Mouse (Mus musculus) heart, postnatal 0 days (tissue): Measurements from ENCODE around the gene Ly6c1. TPM values are rescaled to one million over a fixed set of nuclear protein-coding genes. Genes with fewer than 3 reads are reported as not detected.
"Not testable (repeated sequence)": the region's sequence is repeated elsewhere in the genome, so short reads cannot be mapped to it uniquely, and the experiment has no call there.

Experiments used
- ATAC-seq: fragments of 200-750 bp; cut with Nextera tagmentation; 2 replicates; pipeline ENCODE4 v1.8.0; 2017; ENCODE audit warnings: low read depth, moderate number of reproducible peaks, moderate library complexity; ENCODE audit not compliant: insufficient read depth
- DNase-seq: peaks from one replicate; pipeline ENCODE4 v3.0.0-alpha.2; 2016; ENCODE audit warnings: low spot score
- H3K27ac ChIP-seq: fragments of 300-500 bp; sonication (generic); 2 replicates; pipeline ENCODE4 v1.5.1; 2014; ENCODE audit warnings: low read depth, mild to moderate bottlenecking
- H3K27me3 ChIP-seq: fragments of 300-500 bp; sonication (generic); 2 replicates; pipeline ENCODE4 v1.6.1; 2014; ENCODE audit warnings: low read length, mixed read lengths; ENCODE audit not compliant: control insufficient read depth, insufficient read depth
- H3K36me3 ChIP-seq: fragments of 300-500 bp; sonication (generic); replicated peaks from 2 replicates; pipeline ENCODE4 v1.6.1; 2014; ENCODE audit warnings: low read length, mixed read lengths; ENCODE audit not compliant: control insufficient read depth, insufficient read depth
- H3K4me1 ChIP-seq: fragments of 300-500 bp; sonication (generic); 2 replicates; pipeline ENCODE4 v1.6.1; 2014; ENCODE audit warnings: antibody characterized with exemption; ENCODE audit not compliant: control insufficient read depth, insufficient read depth
- H3K4me2 ChIP-seq: fragments of 300-500 bp; sonication (generic); 2 replicates; pipeline ENCODE4 v1.6.1; 2014; ENCODE audit warnings: low read depth, mild to moderate bottlenecking, low read length, moderate library complexity
- H3K4me3 ChIP-seq: fragments of 300-500 bp; sonication (generic); 2 replicates; pipeline ENCODE4 v1.5.1; 2014; ENCODE audit warnings: low read depth, low read length
- H3K9ac ChIP-seq: fragments of 300-500 bp; sonication (generic); replicated peaks from 2 replicates; pipeline ENCODE4 v1.6.1; 2014; ENCODE audit warnings: low read depth, low read length, mixed read lengths
- H3K9me3 ChIP-seq: fragments of 300-500 bp; sonication (generic); replicated peaks from 2 replicates; pipeline ENCODE4 v1.6.1; 2016; ENCODE audit warnings: low read length; ENCODE audit not compliant: control insufficient read depth
- CTCF ChIP-seq: IDR thresholded peaks from 2 replicates; pipeline ENCODE4 v1.5.1; 2016; ENCODE audit warnings: antibody characterized with exemption, control low read depth, low read depth
- EP300 ChIP-seq: IDR thresholded peaks from 2 replicates; pipeline ENCODE4 v1.6.1; 2016; ENCODE audit warnings: antibody characterized with exemption, low read depth
- WGBS: fragments of 180-500 bp; shearing (Covaris S2); extraction: QIAGEN DNeasy Blood & Tissue Kit; methylation state at CpG from one replicate; pipeline ENCODE4 v1.1.7; 2014; 5-methylcytosine and 5-hydroxymethylcytosine counted together
- polyA plus RNA-seq: library from polyadenylated mRNA; unstranded; fragments of >200 nt; fragmentation: Nextera tagmentation; extraction: Ambion mirVana; gene quantifications from 2 replicates; pipeline ENCODE4 v1.2.1, GENCODE M21; 2015
- total RNA-seq: library from RNA; depleted of rRNA; stranded (reverse); fragments of >200 nt; gene quantifications from 2 replicates; pipeline ENCODE4 v1.2.3, GENCODE M21; 2014; ENCODE audit warnings: low replicate concordance; rRNA removed

The Ly6c1 gene
- total RNA-seq (78.6 and 125 TPM in 2 replicates), polyA plus RNA-seq (65.0 and 74.9 TPM in 2 replicates)

DNA sequence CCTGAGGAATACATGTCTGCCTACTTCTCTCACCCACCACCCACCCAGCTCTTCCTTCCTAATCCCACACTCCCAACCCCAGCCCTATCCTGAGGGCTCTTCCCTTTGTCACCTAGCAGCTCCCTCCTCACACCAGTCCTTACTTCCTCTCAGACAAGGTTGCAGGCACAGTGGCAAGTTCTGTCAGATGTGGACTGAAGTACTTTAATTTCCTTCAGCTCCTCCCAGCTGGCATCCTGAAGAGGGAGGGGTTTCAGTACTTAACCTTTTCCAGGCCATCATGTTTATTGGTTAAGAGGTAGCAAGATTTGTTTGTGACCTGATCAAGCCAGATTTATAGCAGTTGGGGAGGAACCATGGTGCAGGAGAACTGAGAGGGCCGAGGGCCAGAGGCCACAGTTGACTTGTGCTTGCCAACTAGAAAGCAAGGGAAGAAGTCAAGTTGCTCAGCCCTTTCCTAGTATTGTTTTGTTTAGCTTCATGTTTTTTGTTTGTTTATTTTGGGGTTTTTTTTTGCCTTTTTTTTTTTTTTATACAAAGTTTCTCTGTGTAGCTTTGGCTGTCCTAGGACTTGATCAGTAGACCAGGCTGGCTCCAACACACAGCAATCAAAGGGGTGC, at the start of gene Ly6c1:
TSS of gene Ly6c1 (minus strand) at position 189 of the 620 bp plus-strand sequence.
- H3K27ac ChIP-seq = peak within 1 kb of the TSS; percentile 55; the same call in 1 of the 2 replicates
- H3K27me3 ChIP-seq, ATAC-seq, H3K4me3 ChIP-seq, H3K36me3 ChIP-seq, H3K9ac ChIP-seq, H3K4me1 ChIP-seq, DNase-seq, H3K9me3 ChIP-seq: not testable (repeated sequence)
- 85% methylated on average over 1 of the region's 1 CpGs for WGBS
- H3K4me2 ChIP-seq = peak within 1 kb of the TSS; percentile 23; the same call in 1 of the 2 replicates

DNA sequence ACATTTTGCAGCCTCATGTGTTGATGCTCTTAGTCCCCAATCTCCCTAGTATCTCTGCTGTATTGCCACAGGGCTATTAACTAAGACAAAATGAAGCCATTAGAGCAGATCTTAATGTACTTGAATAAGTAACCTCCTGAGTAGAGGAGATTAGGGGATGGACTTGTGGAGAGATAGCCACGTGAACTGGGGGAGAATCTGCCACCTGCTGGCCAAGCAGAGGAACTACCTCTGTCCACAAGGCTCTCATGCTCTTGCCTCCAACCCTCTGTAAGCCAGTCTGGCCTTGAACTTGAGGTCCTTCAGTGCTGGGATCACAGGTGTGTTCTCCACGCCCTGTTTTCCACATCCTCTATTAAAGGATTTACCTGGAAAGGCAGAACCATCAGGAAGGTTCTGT, 39.4 kb upstream of the Ly6c1 start:
- not testable (repeated sequence) for H3K4me1 ChIP-seq, H3K27me3 ChIP-seq, H3K4me2 ChIP-seq, H3K4me3 ChIP-seq, H3K36me3 ChIP-seq, ATAC-seq, H3K9ac ChIP-seq, DNase-seq, H3K9me3 ChIP-seq, H3K27ac ChIP-seq
- peak; percentile 50 for TF ChIP-seq CTCF
- 10% methylated on average over 2 of the region's 2 CpGs for WGBS

DNA sequence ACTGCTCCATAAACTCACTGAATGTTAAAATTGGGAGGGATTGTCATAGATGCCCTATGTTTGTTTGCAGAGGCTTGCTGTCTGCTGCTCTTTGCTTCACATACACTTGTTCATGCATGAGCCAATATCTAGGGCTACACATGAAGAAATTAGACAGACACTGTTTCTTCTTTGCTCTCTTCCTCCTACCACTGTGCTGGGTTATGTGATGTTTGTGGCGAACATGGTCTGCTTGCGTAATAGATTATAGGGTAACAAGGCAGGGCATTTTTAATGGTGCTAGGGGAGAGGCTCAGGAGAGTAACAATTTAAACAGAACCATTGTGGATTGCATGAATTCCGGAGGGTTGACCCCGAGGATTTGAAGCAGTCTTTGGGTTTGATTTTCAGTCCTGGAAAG, 21.3 kb upstream of the Ly6c1 start:
- WGBS = 74% methylated on average over 4 of the region's 4 CpGs
- Histone ChIP-seq H3K27me3 (no peaks in the 10 kb centered on the region), H3K4me2 (no peak overlapping the region), H3K9me3 (no peaks in the 10 kb centered on the region), H3K27ac (no peak overlapping the region), H3K36me3 (no peaks in the 10 kb centered on the region), H3K4me3 (no peak overlapping the region), H3K4me1 (no peaks in the 10 kb centered on the region), H3K9ac (no peak overlapping the region)
- ATAC-seq (no peak), DNase-seq (no peak)
- TF ChIP-seq CTCF (no peak), EP300 (no peak)

DNA sequence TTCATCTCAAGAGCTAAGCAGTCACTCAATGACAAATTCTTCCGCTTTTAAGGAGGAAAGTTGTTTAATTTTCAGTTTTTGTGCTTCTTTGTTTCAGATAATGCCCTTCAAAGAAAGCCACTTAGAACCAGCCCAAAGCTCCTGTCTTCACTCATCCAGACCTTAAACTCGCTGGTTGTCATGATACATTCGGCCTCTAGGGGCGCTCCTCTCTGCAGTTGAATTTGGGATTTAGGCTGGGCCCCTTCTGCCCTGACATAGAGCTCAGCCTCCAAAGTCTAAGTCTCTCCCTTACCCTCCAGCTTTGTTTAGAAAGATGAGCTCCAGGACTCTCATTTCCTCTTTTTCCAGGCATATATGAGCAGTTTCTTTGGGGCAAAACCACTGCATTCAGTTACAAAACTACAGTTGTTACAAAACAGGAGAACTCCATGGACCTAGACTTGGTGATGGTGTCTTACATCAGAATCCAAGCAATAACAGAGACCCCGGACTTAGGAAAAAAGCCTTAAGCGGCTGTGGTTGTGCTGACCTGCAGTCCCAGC, 13.5 kb upstream of the Ly6c1 start:
- not testable (repeated sequence) for H3K9ac ChIP-seq, H3K4me3 ChIP-seq, ATAC-seq, DNase-seq, H3K27me3 ChIP-seq, H3K9me3 ChIP-seq, H3K4me2 ChIP-seq, H3K27ac ChIP-seq, H3K36me3 ChIP-seq, H3K4me1 ChIP-seq
- 38% methylated on average over 6 of the region's 6 CpGs for WGBS
- peak; percentile 61 for TF ChIP-seq CTCF

DNA sequence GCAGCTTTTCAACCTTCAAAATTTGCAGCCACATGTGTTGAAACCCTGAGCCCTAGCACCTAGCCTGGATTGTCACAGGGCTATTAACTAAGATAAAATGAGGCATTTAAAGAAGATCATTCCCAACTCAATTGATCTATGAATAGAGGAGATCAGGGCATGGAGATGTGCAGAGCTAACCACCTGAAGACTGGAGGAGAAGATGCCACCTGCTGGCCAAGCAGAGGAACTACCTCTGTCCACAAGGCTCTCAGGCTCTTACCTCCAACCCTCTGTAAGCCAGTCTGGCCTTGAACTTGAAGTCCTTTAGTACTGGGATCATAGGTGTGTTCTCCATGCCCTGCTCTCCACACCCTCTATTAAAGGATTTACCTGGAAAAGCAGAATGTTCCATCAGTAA, 11.9 kb upstream of the Ly6c1 start:
- H3K27ac ChIP-seq = no peak overlapping the region
- H3K4me3 ChIP-seq = no peak overlapping the region
- TF ChIP-seq EP300 = no peak
- TF ChIP-seq CTCF = peak; percentile 68

DNA sequence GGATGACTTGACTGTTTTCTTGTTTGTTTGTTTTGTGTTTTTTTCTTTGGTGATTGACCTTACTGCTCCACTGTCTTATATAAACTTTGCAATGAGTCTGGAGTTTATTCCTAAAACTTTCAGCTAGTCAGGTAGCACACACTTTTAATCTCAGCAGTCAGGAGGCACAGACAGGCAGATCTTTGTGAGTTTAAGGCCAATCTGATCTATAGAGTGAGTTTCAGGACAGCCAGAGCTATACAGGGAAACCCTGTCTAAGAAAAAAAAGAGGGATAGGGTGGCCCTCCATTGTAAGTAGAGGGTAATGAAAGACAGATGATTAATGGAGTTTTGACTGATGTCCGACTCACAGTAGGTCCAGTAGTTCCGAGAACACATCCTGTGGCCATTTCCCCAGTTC, 7.4 kb upstream of the Ly6c1 start:
- Histone ChIP-seq H3K4me3 (no peak overlapping the region), H3K4me2 (no peak overlapping the region), H3K9ac (no peak overlapping the region), H3K9me3 (no peaks in the 10 kb centered on the region), H3K36me3 (no peaks in the 10 kb centered on the region), H3K4me1 (no peaks in the 10 kb centered on the region), H3K27me3 (no peaks in the 10 kb centered on the region), H3K27ac (no peak overlapping the region)
- 63% methylated on average over 2 of the region's 2 CpGs for WGBS
- ATAC-seq (no peak), DNase-seq (no peak)
- TF ChIP-seq EP300 (no peak), CTCF (no peak)

More for the DNA sequence above, 11.9 kb upstream of the Ly6c1 start:
- ATAC-seq = no peak
- H3K27me3 ChIP-seq = no peaks in the 10 kb centered on the region
- no peak overlapping the region for H3K9ac ChIP-seq
- no peaks in the 10 kb centered on the region for H3K9me3 ChIP-seq
- H3K4me2 ChIP-seq = no peak overlapping the region
- no peaks in the 10 kb centered on the region for H3K4me1 ChIP-seq
- DNase-seq = no peak
- H3K36me3 ChIP-seq = no peaks in the 10 kb centered on the region

DNA sequence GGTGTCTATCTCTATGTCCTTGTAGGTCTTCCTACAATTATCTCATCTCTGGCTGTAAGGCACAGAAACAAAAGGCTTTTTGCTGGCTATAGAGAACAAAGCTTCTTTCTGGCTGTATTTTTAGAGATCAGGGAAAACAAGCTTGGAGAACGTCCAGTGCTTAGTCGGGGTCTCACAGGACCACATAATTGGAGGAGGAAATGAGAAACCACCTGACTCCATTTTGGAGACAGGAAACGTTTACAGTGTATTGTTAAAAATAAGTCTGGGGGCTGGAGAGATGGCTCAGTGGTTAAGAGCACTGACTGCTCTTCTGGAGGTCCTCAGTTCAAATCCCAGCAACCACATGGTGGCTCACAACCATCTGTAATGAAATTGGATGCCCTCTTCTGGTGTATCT, 6.8 kb upstream of the Ly6c1 start:
- WGBS = 20% methylated on average over 3 of the region's 3 CpGs
- 0 out of 2 replicates have a peak overlapping the region, but pooled peaks have one; percentile 26 for H3K27ac ChIP-seq
- H3K4me3 ChIP-seq, ATAC-seq, H3K9ac ChIP-seq, H3K4me1 ChIP-seq, DNase-seq, H3K27me3 ChIP-seq, H3K9me3 ChIP-seq, H3K36me3 ChIP-seq, H3K4me2 ChIP-seq: not testable (repeated sequence)

DNA sequence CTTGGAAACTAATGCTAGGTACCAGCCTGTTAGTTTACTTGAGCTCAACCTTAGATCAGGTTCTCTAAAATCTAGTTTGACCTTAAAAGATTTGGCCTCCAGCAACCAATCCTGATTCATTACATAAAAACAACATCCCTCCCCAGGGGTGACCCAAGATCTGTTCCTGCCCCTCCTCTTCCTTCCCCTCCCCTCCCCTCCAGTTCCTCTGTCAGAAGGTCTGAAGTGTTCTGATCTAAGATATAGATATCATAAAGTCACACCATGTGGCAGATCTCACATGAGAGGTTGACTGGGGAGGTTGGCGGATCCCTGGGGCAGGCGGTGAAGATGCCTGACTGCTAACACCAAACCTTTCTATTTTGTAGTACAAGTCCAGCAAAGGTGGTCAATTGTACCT, 3.8 kb upstream of the Ly6c1 start:
- not testable (repeated sequence) for H3K27ac ChIP-seq, H3K27me3 ChIP-seq, H3K9ac ChIP-seq, H3K36me3 ChIP-seq, H3K4me1 ChIP-seq, H3K4me3 ChIP-seq, DNase-seq, ATAC-seq, H3K4me2 ChIP-seq, H3K9me3 ChIP-seq
- 79% methylated on average over 2 of the region's 2 CpGs for WGBS
